Mouse (Mus musculus): ENCODE measurements at regions not wholly inside any gene's neighbourhood (a gene's known extent, or its start where the extent isn't known, plus 50 kb on each side); places are given as distances from the start of the nearest gene placed in this dataset.
A peak's percentile ranks its signal among the peaks of the same experiment; 100 is the strongest.

DNA sequence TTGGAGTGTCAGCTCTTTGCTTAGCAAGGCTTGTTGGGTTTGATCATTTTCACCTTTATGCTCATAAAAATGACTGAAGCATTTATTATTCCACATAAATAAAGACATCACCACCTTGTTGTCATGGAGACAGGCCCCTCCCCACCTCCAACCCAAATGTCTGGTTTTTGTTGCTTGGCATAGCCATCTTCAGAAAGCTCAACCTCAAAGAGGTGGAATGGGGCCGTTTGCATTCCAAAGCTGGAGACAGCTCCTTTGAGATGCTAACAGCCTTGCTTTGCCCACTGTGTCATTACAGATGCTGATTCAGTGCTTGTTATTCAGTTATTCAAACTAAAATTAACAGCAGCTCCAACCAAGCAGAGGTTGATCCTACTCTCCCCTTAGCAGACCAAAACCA lies 51.9 kb upstream of the Lgalsl start:
- H3K27ac ChIP-seq (ENCODE audit: low read length): no peak overlapping the region
- no peaks in the 10 kb centered on the region for H3K27me3 ChIP-seq (ENCODE audit: control insufficient read depth, insufficient read depth, low read depth, low read length)
- no peaks in the 10 kb centered on the region for H3K9me3 ChIP-seq (replicated peaks; ENCODE audit: control insufficient read depth, low read length)
- H3K9ac ChIP-seq (ENCODE audit: low read depth, low read length): no peak overlapping the region
- no peak for ATAC-seq (ENCODE audit: low read depth)
- no peak overlapping the region for H3K4me2 ChIP-seq (ENCODE audit: low read depth, low read length)
- H3K36me3 ChIP-seq (ENCODE audit: control insufficient read depth, insufficient read depth): no peaks in the 10 kb centered on the region
- no peak overlapping the region for H3K4me3 ChIP-seq (ENCODE audit: low read depth, low read length)
- WGBS (ENCODE audit: insufficient replicate concordance): 30% methylated on average over 1 of the region's 1 CpGs
- no peaks in the 10 kb centered on the region for H3K4me1 ChIP-seq (ENCODE audit: control insufficient read depth, low read depth, low read length)

DNA sequence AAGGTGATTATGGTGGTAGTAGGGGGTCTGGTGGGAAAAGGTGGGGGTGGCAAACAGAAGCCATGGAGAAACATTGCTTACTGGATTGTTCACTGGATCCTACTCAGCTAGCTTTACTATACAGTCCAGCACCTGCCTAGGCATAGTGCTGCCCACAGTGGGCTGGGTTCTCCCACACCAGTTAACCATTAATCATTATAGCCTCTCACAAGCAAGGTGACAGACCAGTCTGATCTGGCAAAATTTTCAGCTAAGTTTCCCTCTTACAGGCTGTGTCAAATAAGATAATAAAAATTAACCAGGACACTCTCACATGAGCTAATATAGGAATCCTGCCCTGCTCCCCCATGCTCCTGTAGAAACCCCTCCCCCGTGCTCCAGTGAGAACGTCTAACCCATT lies 53.1 kb upstream of the Lgalsl start:
- H3K27me3 ChIP-seq (ENCODE audit: control insufficient read depth, insufficient read depth, low read depth, low read length): no peaks in the 10 kb centered on the region

DNA sequence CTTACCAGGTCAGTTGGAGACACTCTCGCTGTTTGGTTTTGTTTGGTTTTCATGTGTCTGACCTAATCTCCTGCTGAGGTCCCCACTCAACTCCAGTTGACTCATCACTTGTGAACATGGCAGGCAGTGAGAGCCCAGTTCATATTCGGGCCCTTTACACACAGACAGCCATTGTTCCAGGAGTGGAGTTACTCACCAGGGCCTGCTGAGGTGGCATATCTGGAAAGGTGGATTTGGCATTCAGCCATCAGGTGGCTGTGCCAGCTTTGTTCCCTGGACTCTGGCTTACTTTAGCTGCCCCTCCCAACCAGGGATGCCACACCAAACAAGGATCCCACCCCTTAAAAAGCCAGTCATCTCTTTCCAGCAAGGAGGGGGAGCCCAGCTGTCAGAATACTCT lies 56.2 kb upstream of the Lgalsl start:
- Histone ChIP-seq H3K9ac (ENCODE audit: low read depth, low read length) (no peak overlapping the region), H3K36me3 (ENCODE audit: control insufficient read depth, insufficient read depth) (no peaks in the 10 kb centered on the region), H3K27ac (ENCODE audit: low read length) (no peak overlapping the region), H3K9me3 (replicated peaks; ENCODE audit: control insufficient read depth, low read length) (no peaks in the 10 kb centered on the region), H3K4me3 (ENCODE audit: low read depth, low read length) (no peak overlapping the region), H3K27me3 (ENCODE audit: control insufficient read depth, insufficient read depth, low read depth, low read length) (no peaks in the 10 kb centered on the region), H3K4me1 (ENCODE audit: control insufficient read depth, low read depth, low read length) (no peaks in the 10 kb centered on the region), H3K4me2 (ENCODE audit: low read depth, low read length) (no peak overlapping the region)
- ATAC-seq (ENCODE audit: low read depth): no peak
- 57% methylated on average over 2 of the region's 2 CpGs for WGBS (ENCODE audit: insufficient replicate concordance)

More for the DNA sequence above, 53.1 kb upstream of the Lgalsl start:
- H3K4me3 ChIP-seq (ENCODE audit: low read depth, low read length): no peak overlapping the region
- no peak overlapping the region for H3K4me2 ChIP-seq (ENCODE audit: low read depth, low read length)
- ATAC-seq (ENCODE audit: low read depth): no peak
- no peaks in the 10 kb centered on the region for H3K4me1 ChIP-seq (ENCODE audit: control insufficient read depth, low read depth, low read length)
- no peaks in the 10 kb centered on the region for H3K36me3 ChIP-seq (ENCODE audit: control insufficient read depth, insufficient read depth)
- 53% methylated on average over 2 of the region's 2 CpGs for WGBS (ENCODE audit: insufficient replicate concordance)
- no peak overlapping the region for H3K9ac ChIP-seq (ENCODE audit: low read depth, low read length)
- H3K27ac ChIP-seq (ENCODE audit: low read length): no peak overlapping the region
- no peaks in the 10 kb centered on the region for H3K9me3 ChIP-seq (replicated peaks; ENCODE audit: control insufficient read depth, low read length)

DNA sequence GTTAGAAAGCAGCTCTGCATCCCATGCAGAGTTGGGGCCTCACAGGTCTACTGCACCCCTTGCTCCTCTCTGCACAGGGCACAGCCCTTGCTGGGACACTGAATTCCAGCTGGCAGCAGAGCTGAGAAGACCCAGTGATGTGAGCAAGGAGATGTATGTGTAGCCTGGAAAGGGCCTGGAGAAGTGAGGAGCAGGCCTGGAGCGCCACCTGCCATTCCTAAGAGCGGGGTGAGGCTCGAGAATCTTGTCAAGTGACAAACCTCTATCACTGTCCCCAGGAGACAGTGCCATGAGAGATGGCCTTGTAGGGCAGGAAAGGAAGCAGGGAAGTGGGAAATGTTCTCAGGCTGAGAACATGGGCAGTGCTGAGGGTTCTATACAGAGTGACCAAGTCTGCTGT lies 59.6 kb upstream of the Lgalsl start:
- no peak for ATAC-seq (ENCODE audit: low read depth)
- WGBS (ENCODE audit: insufficient replicate concordance): 56% methylated on average over 3 of the region's 3 CpGs
- H3K36me3 ChIP-seq (ENCODE audit: control insufficient read depth, insufficient read depth): no peaks in the 10 kb centered on the region

DNA sequence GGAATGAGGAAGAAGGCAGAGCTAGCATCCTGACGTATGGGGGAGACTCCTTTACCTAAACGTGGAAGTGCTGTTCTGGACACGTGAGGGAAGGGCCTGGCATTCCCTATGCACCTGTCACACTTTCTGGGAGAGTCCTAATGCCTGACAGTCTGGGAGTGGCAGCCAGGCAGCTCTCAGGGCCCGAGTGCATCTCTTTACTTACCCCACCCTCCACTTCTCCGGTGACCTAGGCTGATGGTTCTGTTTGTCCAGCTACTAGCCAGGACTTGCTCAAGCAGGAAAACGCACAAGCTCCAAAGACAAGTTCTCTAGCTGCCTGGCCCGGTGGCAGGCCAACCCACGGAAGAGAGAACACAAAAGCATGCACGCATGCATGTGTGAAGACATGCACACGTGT lies 60.9 kb upstream of the Lgalsl start:
- 60% methylated on average over 10 of the region's 10 CpGs for WGBS (ENCODE audit: insufficient replicate concordance)
- ATAC-seq (ENCODE audit: low read depth): no peak
- no peaks in the 10 kb centered on the region for H3K27me3 ChIP-seq (ENCODE audit: control insufficient read depth, insufficient read depth, low read depth, low read length)

More for the DNA sequence above, 59.6 kb upstream of the Lgalsl start:
- Histone ChIP-seq H3K4me1 (ENCODE audit: control insufficient read depth, low read depth, low read length) (no peaks in the 10 kb centered on the region), H3K27me3 (ENCODE audit: control insufficient read depth, insufficient read depth, low read depth, low read length) (no peaks in the 10 kb centered on the region), H3K4me3 (ENCODE audit: low read depth, low read length) (no peak overlapping the region), H3K9ac (ENCODE audit: low read depth, low read length) (no peak overlapping the region), H3K9me3 (replicated peaks; ENCODE audit: control insufficient read depth, low read length) (no peaks in the 10 kb centered on the region), H3K4me2 (ENCODE audit: low read depth, low read length) (no peak overlapping the region), H3K27ac (ENCODE audit: low read length) (no peak overlapping the region)

DNA sequence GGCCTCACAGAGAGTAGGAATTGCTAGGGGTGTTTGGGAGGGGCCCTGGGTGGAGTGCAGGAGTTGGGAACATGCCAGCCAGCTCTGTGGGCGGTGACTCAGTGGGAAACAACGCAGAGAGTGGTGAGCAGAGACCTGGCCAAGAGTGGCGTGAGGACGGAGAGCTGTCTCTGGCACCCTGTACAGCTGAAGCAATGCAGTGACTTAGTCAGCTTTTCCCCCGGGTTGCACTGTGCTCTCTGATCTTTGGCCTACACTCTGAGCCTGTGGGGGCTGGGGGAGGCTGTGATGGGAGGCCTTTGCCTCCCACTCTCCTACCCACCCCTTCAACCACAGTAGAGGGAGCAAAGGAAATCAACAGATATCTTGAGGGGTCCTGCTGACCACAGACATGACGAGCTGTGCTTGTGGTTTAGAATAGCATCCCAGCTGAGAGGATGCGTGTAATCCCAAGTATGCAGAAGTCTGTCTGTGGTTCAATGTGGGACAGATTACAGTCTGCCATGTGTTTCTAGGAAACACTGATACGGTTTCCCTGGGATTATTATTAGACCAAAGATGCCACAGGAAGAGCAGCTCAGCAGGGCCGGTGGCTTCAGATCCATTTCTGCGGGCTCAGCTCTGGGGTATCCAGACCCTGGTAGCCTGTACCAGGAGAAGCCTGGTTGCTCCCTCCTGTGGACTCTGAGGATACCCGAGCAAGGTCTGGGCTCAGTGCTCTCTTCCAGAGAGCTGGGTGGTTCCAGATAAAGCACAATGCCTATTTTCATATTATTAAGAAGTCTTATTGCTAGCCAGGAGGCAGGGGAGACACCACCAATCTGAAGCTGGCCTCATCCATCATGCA lies 65.6 kb upstream of the Lgalsl start:
- 10% methylated on average over 11 of the region's 11 CpGs for WGBS (ENCODE audit: insufficient replicate concordance)
- Histone ChIP-seq H3K27ac (ENCODE audit: low read length) (no peak overlapping the region), H3K9ac (ENCODE audit: low read depth, low read length) (no peak overlapping the region), H3K9me3 (replicated peaks; ENCODE audit: control insufficient read depth, low read length) (no peaks in the 10 kb centered on the region), H3K4me1 (ENCODE audit: control insufficient read depth, low read depth, low read length) (no peaks in the 10 kb centered on the region), H3K36me3 (ENCODE audit: control insufficient read depth, insufficient read depth) (no peaks in the 10 kb centered on the region), H3K4me2 (ENCODE audit: low read depth, low read length) (no peak overlapping the region), H3K4me3 (ENCODE audit: low read depth, low read length) (no peak overlapping the region), H3K27me3 (ENCODE audit: control insufficient read depth, insufficient read depth, low read depth, low read length) (no peaks in the 10 kb centered on the region)
- ATAC-seq (ENCODE audit: low read depth): peak; percentile 55

More for the DNA sequence above, 60.9 kb upstream of the Lgalsl start:
- no peaks in the 10 kb centered on the region for H3K9me3 ChIP-seq (replicated peaks; ENCODE audit: control insufficient read depth, low read length)
- no peak overlapping the region for H3K9ac ChIP-seq (ENCODE audit: low read depth, low read length)
- no peak overlapping the region for H3K4me3 ChIP-seq (ENCODE audit: low read depth, low read length)
- no peak overlapping the region for H3K27ac ChIP-seq (ENCODE audit: low read length)
- no peaks in the 10 kb centered on the region for H3K4me1 ChIP-seq (ENCODE audit: control insufficient read depth, low read depth, low read length)
- no peak overlapping the region for H3K4me2 ChIP-seq (ENCODE audit: low read depth, low read length)
- no peaks in the 10 kb centered on the region for H3K36me3 ChIP-seq (ENCODE audit: control insufficient read depth, insufficient read depth)

DNA sequence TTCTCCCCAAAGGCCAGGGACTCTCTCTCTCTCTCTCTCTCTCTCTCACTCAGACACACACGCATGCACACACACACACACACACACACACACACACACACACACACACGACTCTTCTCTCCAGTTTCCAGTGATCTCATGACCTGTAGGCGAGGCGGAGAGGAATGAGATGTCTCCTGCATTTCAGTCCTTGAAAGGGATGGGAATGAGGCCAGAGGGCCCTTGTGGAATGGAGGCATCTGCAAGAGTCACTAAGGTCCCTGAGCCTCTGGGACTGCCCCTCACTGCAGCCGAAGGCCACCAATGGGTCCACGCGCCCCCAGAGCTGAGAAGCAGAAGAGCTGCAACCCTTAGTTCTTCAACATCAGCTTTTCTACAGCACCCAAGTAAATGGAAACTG lies 66.6 kb upstream of the Lgalsl start:
- H3K27me3 ChIP-seq (ENCODE audit: control insufficient read depth, insufficient read depth, low read depth, low read length): no peaks in the 10 kb centered on the region; the same call in 1 of the 2 replicates
- H3K4me2 ChIP-seq (ENCODE audit: low read depth, low read length): no peak overlapping the region
- no peak overlapping the region for H3K9ac ChIP-seq (ENCODE audit: low read depth, low read length)
- 72% methylated on average over 7 of the region's 7 CpGs for WGBS (ENCODE audit: insufficient replicate concordance)
- H3K4me1 ChIP-seq (ENCODE audit: control insufficient read depth, low read depth, low read length): no peaks in the 10 kb centered on the region
- H3K4me3 ChIP-seq (ENCODE audit: low read depth, low read length): no peak overlapping the region
- no peaks in the 10 kb centered on the region for H3K36me3 ChIP-seq (ENCODE audit: control insufficient read depth, insufficient read depth)
- no peaks in the 10 kb centered on the region for H3K9me3 ChIP-seq (replicated peaks; ENCODE audit: control insufficient read depth, low read length)
- ATAC-seq (ENCODE audit: low read depth): no peak
- H3K27ac ChIP-seq (ENCODE audit: low read length): no peak overlapping the region

DNA sequence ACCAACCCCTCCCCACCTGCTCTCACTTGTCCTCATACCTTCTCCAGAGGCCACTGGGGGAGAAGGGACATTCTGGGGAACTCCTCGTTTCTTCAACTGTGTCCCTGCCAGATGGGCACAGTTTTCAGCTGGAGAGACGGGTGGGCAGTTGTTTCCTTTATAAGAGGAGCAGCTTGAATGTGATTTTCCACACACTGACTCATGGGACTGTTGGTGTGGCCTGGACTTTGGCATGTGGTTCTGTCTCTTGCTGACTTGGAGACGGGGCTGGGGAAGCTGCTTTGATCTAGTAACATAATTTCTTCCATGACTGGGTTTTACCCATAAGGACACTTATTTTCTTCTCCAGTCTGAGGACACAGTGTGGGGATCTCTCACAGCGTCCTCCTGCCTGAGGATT lies 67.7 kb upstream of the Lgalsl start:
- H3K36me3 ChIP-seq (ENCODE audit: control insufficient read depth, insufficient read depth): no peaks in the 10 kb centered on the region
- WGBS (ENCODE audit: insufficient replicate concordance): 37% methylated on average over 4 of the region's 4 CpGs
- ATAC-seq (ENCODE audit: low read depth): no peak
- H3K4me1 ChIP-seq (ENCODE audit: control insufficient read depth, low read depth, low read length): no peaks in the 10 kb centered on the region
- H3K9me3 ChIP-seq (replicated peaks; ENCODE audit: control insufficient read depth, low read length): no peaks in the 10 kb centered on the region
- no peaks in the 10 kb centered on the region; the same call in 1 of the 2 replicates for H3K27me3 ChIP-seq (ENCODE audit: control insufficient read depth, insufficient read depth, low read depth, low read length)
- no peak overlapping the region for H3K27ac ChIP-seq (ENCODE audit: low read length)
- no peak overlapping the region for H3K4me3 ChIP-seq (ENCODE audit: low read depth, low read length)
- no peak overlapping the region for H3K4me2 ChIP-seq (ENCODE audit: low read depth, low read length)
- H3K9ac ChIP-seq (ENCODE audit: low read depth, low read length): no peak overlapping the region

DNA sequence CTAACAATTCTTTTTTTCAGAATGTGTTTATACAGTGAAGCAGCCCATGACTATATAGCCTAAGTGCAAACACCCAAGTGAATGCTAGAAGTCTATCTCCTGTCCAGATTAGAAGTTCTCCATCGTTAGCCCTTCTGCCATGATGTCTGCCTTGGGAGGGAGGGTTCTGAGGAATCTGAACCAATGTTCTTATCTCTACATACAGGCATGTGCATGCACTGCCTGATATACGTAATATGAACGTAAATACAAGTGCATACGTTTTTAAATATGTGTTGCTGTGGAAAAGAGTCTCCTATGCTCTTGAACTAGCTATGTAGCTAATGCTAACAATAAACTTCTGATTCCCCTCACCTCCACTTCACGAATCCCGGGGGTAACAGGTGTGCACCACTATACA lies 68.9 kb upstream of the Lgalsl start:
- Histone ChIP-seq H3K27ac (ENCODE audit: low read length) (no peak overlapping the region), H3K27me3 (ENCODE audit: control insufficient read depth, insufficient read depth, low read depth, low read length) (no peaks in the 10 kb centered on the region; the same call in 1 of the 2 replicates), H3K4me2 (ENCODE audit: low read depth, low read length) (no peak overlapping the region), H3K9ac (ENCODE audit: low read depth, low read length) (no peak overlapping the region), H3K4me3 (ENCODE audit: low read depth, low read length) (no peak overlapping the region), H3K9me3 (replicated peaks; ENCODE audit: control insufficient read depth, low read length) (no peaks in the 10 kb centered on the region), H3K4me1 (ENCODE audit: control insufficient read depth, low read depth, low read length) (no peaks in the 10 kb centered on the region), H3K36me3 (ENCODE audit: control insufficient read depth, insufficient read depth) (no peaks in the 10 kb centered on the region)
- 37% methylated on average over 6 of the region's 6 CpGs for WGBS (ENCODE audit: insufficient replicate concordance)
- ATAC-seq (ENCODE audit: low read depth): peak; percentile 64
